Mouse (Mus musculus) CD4-positive, CD25-positive, alpha-beta regulatory T cell, adult 4 months (primary cell): ENCODE data around the gene Eps15l1. TPM values are rescaled to one million over a fixed set of nuclear protein-coding genes. Genes with fewer than 3 reads are reported as not detected.

Experiments used
- ATAC-seq: one replicate; pipeline ENCODE4 v1.8.0; 2017
- polyA plus RNA-seq, 2 experiments: library from polyadenylated mRNA; unstranded; fragments of 100-300 nt; shearing (Covaris generic); gene quantifications; one replicate each; pipeline ENCODE4 v1.2.1; 2017

The Eps15l1 gene
- polyA plus RNA-seq, 2 experiments from 2014 or later: 55.3 to 76.0 TPM

DNA sequence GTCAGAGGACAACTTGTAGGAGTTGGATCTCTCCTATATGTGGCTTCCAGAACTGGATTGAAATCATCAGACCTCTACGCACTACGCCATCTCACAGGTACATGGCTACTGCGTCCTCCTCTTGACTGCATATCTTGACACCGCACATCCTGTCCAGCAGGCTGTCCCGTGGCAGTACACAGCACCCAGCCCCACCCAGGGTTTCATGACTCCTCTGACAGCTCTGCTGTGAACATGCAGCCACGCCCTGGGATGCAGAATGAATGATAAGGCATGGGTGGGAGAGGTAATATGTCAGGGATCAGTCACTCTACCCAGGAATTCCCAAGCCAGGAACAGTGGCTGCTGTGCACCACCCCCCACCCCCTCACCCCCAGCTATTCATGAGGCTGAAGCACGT lies 7.4 kb downstream of the Eps15l1 start:
- ATAC-seq: no peak

DNA sequence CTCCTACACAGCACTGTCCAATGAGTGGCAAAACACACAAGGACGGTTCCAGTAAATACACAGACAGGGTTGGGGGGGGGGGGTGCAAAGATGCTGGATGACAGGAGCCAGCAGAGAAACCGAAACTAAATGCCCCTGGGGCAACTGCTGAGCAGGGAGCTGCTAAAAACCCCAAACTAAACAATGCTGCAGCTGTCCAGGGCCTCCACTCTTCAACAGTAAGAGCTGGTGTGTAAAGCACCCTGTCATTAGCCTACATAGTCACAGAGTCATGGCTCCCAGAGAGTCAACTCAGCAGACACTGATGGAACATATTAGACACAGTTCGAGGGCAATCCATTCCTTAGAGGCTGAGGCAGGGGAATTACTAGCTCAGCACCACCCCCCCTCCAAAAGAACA lies 11.8 kb downstream of the Eps15l1 start:
- ATAC-seq: peak; percentile 34

DNA sequence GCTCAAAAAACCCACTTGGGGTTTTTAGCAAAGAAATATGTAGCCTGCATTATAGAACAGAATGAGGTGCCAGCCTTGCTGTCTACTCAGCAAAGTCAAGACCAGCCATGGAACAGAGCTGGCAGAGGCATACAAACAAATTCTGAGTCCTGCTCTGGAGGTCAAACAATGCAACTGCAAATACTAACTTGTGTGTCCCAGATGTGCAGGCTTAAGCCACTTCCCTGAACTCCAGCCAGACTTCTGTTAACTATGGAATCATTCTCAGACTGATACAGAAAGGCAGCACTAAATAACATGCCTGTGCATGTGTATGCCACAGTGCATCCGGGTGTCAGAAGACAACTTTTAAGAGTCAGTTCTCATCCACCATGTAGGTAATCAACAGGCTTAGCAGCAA lies 13.4 kb downstream of the Eps15l1 start:
- no peak for ATAC-seq

DNA sequence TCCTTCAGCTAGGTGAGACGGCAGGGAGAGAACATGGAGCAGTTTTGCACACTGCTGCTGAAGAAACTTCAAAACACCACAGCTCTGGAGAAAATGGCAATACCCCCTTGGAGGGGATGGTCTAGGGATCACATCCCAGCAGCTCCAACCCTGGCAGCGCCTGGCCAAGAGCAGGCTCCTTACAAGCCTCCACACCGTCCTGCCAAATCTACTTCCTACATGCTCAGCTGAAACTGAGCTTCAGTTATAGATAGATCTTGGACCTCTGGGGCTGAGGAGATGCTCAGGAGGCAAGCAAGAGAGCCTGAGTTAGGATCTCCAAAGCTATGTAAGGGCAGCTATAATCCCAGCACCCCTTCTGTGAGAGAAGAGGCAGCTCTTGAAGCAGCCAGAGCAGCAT lies 18.3 kb downstream of the Eps15l1 start:
- no peak for ATAC-seq

DNA sequence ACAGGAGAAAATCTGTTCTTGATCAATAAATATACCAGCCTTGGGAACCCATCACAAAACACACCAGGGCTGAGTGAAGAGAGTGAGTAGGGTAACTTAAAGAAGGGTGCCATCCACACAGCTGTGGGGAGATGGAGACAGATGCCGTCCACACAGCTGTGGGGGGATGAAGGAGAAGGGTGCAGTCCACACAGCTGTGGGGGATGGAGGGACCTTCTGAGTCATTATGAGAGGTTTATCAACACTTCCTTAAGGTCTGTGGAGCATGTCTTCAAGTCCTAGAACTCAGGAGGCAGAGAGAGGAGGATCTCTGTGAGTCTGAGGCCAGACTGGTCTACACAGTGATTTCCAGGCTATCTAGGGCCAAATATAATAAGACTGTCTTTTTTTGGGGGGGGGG lies 19.9 kb downstream of the Eps15l1 start:
- no peak for ATAC-seq

DNA sequence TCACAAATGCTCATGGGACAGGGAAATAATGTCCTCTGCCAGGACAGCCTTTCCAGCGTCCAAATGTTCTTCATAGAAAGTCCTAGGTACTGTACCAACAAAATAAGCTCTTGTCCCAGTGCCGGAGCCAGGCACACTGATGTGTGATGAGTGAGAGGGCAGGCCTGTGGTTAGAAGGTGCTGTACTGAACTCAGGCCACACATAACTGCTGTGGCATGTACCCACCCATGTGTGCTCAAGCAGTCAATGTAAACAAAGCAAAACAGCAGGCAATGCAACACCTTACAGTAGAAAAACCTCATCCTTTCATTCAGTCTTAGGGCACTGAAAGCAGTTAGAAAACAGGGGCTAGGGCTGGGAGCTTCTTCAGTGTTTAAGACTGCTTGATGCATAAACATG lies 35.5 kb downstream of the Eps15l1 start:
- no peak for ATAC-seq

DNA sequence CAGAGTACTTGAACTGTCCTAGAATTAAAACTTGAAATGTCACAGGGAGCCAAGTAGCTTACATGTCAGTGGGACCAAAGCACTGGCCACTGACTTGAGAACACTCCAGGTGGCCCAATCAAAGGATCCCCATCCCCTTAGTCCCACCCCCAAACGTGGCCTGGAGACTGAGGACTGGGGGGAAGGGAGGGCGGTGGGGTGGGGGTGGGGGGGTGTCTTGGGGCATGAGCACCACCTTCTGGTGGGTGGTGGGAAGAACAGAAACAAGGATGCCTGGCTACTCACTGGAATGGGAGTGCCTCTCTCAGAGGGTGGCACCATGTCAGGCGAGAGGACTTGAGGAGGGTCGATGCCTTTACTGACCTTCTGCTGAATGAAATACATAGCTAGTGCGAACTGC lies 38.9 kb downstream of the Eps15l1 start:
- ATAC-seq: no peak

DNA sequence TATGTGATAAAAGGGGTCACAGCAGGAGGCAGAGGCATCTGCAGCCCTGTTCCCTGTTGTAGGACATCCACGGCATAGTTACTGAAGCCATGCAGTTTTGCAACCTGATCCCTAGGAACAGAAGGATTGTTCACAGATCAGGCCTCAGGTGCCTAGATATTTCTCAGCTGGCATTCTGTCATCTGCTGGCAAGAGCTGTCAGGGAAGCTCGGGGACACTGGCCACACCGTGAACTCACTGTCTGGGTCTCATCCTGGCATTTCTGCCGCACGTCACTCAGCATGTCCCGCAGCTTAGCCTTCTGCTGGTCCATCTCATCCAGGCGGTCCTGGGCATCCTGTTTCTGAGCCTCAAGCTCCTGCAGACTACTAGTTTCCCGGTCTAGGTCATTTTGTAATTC lies 40.6 kb downstream of the Eps15l1 start:
- no peak for ATAC-seq

DNA sequence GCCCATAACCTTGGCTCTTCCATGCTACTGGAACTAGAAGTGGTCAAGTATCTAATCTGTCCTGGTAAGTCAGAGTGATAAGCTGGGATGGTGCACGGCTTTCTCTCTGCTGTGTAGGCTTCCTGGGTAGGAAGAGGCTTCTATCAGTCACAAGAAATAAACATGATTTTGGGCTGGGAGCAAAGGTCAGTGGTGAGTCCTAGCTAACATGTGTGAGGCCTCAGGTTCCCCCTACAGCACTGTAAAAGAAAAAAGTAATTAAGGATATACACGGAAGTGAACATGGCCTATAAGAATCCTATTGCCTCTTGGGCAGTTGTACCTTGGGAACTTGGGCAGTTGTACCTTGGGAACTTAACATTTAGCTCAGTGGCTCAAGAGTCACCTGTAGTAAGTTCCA lies 44.4 kb downstream of the Eps15l1 start:
- no peak for ATAC-seq

DNA sequence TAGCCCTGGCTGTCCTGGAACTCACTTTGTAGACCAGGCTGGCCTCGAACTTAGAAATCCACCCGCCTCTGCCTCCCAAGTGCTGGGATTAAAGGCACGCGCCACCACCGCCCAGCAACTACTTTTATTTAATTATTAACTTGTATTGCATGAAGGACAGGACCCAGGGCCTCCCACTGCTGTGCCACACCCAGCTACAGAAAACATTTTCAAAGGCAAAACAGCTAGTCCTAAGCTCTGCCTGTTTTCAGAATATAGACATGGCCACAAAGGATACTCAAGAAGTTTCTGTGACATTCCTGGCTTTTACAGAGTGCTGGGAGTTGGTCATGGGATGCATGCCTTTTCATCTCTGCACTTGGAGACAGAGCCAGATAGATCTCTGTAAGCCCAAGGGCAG lies 45.0 kb downstream of the Eps15l1 start:
- no peak for ATAC-seq

DNA sequence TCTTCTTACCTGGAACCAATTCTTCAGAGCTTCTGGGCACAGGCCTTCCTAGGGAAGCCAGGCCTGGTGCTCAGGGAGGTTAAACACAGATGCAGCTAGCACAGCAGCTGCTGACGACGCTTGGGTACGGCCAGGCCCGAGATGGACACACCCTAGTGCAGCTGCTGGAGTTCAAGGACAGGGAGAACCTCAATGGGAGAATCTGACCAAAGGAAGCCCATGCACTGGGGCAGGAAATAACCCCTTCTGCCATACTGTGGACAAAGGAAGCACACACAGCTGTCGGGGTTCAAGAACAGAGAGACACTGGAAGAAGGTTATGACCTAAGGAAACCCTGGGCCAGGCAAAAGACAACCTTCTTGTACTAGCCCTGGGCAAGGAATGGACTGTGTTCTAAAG lies 46.1 kb downstream of the Eps15l1 start:
- ATAC-seq: no peak

DNA sequence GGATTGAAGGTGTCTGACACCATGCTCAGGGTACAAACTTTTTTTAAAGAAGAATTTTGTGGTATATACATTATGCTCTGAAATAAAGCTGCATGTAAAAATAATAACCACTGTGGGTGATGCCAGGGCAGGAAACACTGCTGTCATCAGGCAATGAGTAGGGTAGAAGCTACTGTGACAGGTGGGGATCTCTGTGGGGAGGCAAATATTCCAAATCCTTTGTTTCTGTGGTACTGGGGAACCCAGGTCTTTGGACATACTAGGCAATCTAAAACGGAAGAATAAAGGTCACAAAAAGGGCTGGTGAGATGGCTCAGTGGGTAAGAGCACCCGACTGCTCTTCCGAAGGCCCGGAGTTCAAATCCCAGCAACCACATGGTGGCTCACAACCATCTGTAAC lies 48.9 kb downstream of the Eps15l1 start:
- ATAC-seq: no peak

DNA sequence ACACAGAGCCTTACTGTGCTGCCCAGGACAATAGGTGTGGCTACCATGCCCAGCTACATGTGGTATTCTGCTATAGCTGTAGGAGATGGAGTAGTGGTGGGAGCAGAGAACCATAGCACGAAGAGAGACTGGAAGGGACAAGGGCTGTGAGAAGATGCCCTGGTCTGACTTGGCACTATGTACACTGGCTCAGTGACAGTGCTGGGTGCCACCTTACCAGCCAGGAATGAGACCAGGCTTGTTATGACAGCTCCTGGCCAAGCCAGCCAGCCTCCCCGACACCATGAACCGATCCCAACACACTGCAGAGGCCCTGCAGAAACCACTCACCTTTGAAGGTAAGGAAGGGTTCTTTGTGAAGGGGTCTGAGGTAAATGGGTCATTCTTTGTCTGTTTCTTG lies 49.9 kb downstream of the Eps15l1 start:
- ATAC-seq: no peak

DNA sequence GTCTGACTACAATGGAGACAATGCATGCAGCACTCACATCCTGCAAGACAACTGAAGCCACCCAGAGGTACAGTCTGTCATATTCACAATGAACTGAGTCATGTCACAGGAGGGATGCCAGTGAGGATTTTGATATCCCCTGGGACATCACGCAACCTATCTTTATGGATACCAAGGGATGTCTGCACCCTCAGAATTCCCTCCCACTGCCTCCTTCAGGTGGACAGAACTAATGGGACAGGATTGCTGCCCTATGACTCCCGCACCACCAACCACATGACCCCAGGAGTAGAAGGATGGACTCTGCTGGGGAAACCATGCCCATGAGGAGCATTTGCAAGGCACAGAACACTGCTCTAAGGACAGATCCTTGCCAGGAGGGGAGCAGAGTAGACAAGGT lies 54.8 kb downstream of the Eps15l1 start:
- ATAC-seq: no peak

DNA sequence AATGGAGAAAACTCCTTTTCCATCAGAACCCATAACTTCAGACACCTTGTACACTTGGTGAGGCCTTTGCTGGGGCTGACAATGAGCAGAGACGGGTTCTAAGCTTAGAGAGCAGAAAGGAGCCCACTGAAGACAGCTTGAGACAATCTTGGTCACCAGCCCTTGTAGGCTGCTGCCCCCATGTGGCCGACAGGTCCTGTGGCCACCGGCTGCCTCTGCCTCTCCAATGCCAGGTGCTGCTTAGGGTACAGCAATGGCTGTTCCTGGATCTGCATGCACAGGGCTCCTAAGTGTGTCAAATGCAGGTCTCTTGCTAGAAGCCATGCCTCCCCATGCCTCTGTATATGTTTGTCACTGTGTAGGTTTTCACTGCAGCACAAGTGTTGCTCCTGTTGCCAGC lies 55.4 kb downstream of the Eps15l1 start:
- ATAC-seq: peak; percentile 76

DNA sequence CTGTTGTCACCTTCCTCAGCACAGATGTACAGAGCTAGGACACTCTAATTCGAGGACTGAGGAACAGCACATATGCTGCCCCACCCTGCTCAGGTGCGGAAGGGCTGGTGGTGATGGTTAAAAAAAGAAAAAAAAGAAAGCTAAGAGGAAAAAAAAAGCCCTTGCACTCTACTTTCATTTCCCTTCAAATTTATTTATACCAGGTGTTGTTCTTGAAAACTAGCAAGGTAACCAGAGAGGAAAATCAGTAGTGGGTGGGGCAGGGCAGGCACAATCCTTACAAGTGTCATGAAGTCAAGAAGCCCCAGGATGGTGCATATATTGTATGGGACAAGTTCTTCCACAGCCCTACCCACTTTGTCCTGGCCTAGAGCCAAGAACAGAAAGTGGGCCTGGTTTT lies 56.2 kb downstream of the Eps15l1 start:
- peak; percentile 41 for ATAC-seq

DNA sequence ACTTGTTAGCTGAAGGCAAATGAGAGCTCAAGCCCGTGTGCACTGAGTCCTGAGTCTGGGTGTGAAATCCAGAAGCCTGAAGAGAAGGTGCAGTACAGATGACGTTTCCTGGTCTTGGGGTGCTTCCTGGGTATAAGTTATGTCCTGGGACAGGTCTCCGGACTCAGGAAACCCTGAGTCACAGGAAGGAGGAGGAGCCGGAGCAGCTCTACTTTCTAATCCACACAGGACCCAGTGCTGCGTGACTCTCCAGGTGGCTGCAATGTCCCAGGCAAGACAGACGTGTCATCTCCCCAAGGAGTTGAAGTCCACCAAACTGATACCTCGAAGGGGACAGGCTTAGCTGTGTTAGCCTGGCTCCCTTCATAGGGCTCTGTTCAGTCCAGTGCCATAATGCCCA lies 57.8 kb downstream of the Eps15l1 start:
- ATAC-seq: no peak

DNA sequence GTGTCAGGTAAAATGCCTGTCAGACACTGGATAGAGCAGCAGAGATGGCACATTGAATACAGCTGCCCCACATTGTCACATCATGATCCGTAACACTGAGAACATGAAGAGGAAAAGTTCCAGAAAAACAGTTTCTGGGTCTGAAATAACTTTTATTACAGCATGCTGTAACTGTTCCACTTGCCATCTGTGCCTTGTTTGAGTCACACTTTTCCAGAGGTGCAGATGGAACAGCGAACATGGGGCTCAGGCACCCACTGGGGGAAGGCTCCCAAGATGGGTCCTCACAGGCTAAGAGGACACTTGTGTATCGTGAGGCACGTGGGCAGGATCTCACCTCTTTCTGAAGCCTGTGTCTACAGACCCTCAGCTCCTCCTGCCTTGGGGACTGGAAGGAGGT lies 58.5 kb downstream of the Eps15l1 start:
- no peak for ATAC-seq

DNA sequence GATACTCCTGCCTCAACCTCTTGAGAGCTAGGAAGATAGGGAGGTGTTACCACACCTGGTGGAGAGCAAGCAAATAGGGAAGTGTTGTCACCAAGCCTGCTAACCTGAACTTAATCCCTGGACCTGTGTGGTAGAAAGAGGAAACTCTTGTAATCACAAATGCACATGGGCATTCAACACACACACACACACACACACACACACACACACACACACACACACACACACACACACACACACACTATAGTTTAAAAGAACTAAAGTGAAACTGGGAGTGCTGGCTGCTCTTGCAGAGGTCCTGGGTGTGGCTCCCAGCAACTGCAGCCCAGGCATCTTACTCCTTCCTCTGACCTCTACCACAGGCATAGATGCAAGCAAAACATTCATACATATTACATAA lies 61.1 kb downstream of the Eps15l1 start:
- peak; percentile 72 for ATAC-seq

DNA sequence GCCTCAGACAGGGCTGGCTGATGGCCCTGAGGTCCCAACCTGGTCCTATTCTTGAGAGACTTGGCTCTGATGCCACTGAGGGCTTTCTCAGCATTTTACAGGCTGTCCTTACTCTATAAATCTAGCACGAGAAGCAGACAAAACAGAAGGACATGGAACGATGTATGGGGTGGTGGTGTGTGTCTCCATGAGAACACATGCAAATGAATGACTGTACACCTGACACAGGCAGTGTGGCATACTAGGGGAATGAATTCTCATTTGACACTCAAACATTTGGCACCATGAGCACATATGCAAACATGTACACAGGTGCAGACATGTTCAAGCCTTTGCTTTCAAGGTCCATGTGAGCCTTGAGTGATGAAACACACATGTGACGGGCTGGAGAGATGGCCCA lies 64.7 kb downstream of the Eps15l1 start:
- ATAC-seq: no peak

DNA sequence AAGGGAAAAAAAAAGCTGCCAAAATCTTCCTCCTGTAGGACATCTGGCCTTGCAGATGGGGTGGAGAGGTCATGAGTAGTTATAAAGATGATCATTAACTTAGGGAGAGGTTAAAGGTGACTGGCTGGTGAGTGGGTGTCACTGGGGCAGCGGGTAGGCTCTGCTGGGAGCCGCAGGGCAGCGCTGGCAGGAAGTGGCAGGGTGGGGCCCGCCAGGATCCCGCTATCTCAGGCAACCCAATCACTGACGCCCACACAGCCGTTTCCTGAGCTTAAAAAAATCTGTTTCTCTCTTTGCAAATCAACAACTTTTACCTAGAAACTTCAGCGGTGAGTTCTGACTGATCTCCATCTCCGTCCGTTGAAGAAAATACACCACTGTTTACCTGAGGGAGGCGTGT lies 67.0 kb downstream of the Eps15l1 start:
- peak; percentile 77 for ATAC-seq

DNA sequence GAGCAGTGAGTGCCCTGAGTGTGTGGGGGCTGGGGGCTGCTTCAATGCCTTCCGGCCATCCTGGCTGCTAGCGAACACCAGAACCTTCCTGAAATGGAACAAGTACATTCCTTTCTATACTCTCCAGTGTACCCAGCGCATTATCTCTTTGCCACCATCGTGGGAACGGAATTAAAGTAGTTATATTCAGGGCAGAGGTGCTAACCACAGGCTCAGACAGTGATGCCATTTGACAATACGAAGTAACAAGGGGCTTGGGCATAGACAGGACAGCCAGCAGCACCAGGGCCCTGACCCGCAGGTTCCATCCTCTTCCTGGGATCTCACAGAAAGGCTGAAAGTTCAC lies 67.6 kb downstream of the Eps15l1 start:
- ATAC-seq: peak; percentile 17

DNA sequence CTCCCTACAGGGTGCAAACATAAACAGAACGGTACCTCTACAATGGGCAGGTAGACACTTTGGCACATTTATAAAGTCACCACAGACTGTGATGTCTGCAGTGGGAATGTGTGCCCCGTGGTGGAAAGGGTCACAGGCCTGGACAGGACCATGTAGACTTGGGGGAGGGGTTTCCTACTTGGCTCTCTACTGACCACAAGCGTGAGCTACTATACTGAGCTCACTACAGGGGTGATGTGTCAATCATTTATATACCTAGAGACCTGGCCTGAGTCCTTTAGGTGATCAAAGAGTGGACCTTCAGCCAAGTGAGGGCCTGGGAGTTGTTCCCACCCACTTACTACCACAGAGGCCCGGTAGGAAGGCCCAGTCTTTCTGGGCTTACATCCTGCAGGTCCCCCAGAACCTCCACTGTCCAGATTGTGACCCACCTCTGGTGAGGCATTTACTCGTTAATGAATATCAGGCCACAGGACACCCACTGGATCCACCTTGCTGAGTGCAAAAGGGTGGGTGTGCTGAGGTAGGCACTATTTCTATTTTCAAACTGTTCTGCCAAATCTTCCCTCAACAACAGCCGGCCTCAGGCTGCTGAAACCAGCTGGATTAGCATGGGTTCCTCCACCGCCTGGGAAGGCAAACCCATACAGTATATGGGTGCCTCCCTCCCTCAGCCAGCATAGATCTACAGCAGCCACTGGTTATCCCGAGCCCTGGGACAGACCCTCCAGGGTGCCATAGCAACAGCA lies 68.1 kb downstream of the Eps15l1 start:
- no peak for ATAC-seq

DNA sequence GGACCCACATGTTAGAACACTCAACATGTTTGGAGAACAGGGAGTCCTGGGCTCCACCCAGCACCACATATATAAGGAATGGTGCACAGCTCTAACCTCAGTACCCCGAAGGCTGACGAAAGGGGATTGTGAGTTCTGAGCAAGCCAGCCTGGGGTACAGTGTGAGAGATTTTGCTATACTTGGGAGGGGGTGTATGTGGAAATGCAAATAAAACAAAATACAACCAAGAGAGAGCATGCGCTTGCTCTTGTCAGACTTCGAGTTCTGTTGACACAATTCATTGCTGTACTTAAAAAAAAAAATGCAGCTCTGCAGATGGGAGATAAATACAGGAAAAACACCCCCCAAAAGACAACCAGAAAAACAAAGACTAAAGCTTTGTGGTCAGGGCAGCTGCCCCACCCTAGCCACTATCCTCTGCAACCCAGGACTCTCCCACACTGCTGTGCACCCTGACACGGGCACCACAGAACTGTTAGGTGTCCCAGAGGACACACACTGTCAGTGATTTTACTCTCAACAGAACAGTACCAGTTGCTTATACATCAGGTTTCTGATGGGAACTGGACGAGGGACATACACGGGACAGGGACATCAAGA lies 69.8 kb downstream of the Eps15l1 start:
- ATAC-seq: no peak

DNA sequence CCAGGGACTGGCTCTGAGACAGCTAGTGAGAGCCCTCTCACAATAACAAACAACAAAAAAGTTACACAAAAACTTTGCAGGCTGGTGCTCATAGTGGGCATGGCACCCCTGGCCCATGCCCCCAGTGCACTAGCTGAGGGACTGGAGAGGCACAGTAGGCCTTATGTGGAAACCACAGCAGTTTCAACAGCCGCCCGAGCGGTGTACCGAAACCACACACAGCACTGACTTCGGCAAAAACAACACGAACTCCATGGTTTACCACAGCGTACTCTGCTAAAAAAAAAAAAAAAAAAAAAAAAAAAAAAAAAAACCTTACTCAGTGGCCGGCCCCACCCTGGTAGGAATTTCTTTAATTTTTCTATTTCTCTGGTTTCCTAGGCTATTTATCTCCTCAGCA lies 70.5 kb downstream of the Eps15l1 start:
- peak; percentile 44 for ATAC-seq
